Mouse (Mus musculus): ENCODE data around the gene Insl5.

Insl5 gene

DNA sequence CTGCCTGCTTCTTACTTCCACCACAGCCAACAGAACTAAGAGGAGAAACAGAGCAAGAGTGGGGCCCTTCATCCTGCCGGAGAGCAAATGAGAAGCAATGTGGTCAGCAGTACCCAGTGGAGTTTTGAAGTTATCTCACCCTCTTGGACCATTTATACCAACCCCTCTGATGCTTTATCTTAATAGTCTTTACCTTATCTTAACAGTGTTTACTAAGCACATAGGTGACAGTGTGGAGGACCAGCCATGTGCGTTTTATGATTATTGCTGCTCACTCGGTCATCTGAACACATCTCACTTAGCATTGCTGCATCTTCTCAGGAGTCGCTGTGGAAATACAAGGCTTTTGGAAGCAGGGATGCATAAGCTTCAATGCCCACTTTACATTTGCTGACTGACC, at the start of gene Insl5:
Gene Insl5 (minus strand): TSS at position 222 of the 400 bp plus-strand sequence.
- no peak for DNase-seq (ENCODE audit: low spot score)

DNA sequence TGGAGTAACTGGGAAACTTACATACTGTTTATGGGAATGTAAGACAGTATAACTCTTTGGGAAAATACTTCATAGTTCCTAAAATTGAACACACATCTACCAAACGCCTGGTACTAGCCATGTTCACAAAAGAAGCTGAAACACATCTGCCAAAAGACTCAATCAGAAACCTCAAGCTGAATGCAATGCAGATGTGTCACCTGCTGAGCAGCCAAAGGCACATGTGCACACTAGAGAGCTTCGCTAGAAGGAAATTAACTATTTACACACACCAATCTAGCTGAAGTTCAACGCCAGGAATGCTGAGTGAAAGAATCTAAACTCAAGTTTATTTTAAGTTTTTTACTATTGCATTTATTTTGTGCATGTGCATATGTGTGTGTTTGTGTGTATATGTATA, 44.0 kb upstream of the Insl5 start:
- DNase-seq (ENCODE audit: low spot score), result no peak

DNA sequence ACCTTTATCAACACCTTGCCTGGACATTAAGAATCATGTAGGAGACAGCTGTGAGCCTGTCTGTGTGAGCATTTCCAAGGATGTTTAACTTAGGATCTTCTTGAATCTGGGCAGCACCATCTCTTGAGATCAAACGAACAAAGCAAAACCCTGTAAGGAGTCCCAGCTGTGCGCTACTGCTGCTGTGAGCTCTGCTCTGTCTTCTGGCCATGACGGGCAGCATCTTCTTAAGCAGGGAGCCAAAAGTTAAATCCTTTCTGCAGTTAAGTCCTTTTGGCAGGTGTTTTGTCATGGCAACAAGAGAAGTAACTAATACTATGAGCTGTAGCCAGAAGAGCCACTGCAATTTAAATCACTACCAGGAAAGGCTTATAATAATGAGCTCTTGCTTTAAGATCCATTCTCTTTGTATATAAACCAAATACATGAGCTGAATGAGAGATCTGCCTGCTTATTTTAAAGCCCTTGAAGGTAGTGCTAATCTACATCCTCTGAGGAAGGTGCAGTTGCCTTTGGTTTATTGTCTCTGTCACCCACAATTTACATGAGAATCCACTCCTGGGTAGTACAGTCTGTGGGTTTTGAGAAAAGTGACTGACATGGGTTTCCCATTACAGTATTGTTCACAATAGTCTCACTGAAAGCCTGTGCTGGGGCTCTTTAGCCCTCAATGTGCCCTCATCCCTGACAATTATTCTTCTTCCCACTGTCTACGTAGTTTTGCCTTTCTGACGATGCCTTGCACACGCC, 41.4 kb upstream of the Insl5 start:
- no peak for DNase-seq (ENCODE audit: low spot score)

DNA sequence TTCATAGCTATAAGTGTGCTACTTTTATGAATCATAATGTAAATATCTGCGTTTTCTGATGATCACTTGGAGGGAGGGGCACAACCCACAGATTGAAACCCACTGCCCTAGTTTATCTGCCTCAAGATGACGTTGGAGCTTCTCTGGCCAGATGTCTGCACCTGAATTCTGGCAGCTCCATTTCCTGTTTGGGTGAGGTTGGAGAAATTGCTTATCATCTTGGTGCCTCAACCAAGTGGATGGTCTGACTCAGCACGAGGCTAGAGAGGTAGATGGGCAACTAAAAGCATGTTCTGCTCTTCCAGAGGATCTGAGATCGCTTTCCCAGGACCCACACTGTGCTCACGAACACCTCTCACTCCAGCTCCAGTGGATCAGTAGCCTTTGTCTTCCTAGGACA, 38.3 kb upstream of the Insl5 start:
- no peak for DNase-seq (ENCODE audit: low spot score)

DNA sequence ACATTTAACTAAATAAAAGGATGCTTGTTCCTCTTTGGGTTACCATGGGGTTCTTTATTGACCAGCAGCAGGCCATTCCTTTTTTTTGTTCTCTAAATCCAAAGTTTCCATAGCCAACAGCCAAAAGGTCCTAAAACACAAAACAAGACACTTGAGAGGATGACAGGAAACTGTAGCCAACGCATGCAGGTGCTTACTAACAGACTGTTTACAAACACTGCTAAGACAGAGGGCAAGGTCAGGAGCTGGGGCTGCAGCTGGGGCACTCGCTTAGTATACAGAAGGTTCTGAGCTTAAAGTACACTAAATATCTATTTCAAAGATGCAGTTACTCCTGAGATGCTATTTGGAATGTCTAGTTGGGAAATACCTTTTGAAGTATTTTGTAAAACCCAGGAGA, 37.8 kb upstream of the Insl5 start:
- no peak for DNase-seq (ENCODE audit: low spot score)

DNA sequence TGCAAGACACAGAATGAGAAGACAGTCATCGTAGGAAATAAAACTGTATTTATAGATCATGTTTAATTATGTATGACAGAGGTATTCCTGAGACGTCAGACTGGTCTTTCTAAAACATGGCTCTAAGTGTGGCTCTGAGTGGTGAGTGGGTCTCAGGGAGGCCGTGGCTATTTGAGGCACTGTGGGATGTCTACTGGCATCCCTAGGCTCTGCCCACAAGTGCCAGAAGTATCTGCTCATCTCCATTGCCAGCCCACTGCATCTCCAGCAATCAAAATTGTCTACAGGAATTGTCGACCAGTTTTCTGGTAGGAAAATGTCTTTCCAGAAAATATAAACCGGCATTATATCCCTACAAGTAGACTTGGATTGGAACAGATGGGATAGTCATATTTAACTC, 30.3 kb upstream of the Insl5 start:
- DNase-seq (ENCODE audit: low spot score), result no peak

DNA sequence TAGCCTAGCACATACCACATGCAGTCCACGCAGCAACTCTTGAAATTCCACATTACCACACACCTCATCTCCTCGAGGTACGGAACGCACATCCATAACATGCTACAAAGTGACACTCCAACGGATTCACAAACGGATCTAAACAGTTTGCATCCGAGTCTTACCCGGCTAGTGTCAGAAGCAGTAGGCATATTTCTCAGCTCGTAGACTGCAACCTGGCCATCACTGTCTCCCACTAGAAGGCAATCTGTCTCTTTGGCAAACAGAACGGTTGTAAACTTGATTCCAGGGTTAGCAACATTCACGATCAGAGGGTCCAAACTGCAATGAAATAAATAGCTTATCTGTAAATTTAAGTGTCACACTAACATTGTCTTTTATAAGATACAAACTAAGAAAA, 21.4 kb upstream of the Insl5 start:
- no peak for DNase-seq (ENCODE audit: low spot score)

DNA sequence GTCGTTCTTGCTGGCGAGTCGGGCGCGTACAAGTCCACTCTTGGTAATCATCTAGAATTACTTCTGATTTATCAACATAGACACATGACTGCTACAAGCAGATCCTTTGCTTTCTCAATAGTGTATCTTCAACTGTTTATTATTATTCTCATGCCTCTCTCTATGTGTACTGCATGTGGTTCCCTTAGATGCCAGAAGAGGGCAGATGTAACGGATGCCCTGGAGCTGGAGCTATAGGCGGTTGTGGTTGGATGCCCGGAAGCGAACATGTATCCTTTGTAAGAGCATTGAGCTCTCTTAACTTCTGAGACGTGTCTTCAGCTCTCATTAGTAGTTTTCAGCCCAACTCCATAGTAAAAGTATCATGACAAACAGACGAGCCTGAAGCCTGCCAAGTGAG, 16.4 kb upstream of the Insl5 start:
- DNase-seq (ENCODE audit: low spot score), result no peak

DNA sequence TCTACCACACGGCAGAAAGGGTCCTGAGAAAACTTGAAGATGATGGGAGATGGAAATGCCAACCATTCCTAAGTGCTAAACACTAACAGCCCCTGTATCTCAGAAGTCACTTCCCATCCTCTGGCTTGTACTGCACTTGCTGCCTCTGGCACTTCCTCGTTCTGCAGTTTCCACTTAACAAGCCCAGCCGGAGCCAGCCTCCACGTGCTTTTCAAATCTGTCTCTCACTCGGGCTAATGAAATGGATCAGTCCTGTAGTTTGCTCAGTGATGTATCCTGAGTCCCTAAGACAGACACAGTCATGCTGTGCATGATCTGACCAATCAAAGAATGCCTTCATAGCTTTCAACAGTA, 13.2 kb upstream of the Insl5 start:
- no peak for DNase-seq (ENCODE audit: low spot score)

DNA sequence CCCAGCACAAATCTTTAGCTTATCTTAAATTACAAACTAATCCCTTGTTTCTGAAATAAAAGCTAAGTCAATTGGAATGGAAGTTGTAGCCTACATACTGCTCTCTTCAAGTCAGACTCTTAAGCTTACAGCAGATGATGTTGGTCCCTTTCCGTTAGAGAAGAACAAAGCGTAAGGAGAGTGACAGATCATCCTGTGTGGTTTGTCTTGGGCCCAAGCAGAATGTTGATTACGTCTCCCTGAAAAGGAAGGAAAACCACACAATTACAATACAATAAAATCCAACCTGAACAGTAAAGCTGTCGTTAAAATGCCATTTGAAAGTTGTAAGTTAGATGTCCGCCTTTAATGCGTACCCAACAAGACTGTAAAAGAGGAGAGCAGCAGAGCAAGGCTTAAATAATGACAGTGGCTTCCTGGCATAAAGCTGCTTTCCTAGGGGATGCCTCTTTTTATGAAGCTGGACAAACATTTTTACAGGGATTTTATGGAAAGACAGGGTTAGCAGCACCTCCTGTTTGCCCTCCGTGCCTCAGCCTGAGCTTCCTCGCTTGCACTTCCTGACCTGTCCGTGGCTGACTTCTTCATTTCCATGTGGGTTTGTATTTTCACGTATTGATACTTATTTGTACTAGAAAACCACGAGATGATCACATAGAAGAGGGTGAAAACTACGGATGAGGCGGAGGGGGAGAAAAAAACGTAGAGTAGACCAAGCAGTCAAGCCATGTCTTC, 12.6 kb upstream of the Insl5 start:
- DNase-seq (ENCODE audit: low spot score), result no peak

DNA sequence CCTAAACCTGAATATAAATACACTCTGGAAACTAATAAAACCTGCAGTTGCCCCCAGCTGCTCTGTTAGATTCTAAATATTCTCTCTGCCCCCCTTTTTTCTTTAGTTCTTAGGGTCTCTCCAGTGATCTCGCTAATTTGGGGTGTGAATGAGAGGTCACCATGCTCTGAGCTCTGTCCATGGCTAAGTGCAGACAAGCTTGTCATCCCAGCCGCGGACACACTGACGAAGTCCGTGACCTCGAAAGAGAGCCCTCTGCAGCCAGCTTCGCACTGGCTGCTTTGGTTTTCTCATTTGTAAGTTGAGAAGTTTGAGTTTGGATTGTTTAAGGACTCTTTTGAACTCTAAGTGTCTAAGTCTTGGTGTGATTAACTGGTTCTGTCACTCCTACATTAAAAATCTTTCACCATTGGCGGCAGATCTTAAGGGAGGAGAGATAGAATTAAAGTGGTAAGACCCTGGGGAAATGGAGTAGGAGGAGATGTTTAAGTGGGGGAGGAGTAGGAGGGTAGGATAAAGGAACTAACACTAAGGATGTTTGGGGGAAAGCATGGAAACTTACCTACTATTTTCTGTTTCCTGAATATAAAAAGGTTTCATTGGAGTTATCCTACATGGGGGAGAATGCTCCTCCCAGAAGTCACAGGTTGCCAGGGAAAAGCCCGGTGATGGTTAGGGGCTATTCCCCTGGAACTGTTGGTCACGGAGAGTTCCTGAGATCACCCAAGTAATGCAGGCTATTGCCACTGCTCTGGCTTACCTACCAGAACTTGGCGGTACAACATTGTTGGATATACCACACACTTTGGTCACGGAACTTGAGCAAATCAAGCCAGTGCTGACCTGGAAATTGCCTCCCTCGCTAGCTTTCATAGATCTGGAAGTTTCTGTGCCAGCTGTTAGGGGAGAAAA, 1.8 kb upstream of the Insl5 start:
- no peak for DNase-seq (ENCODE audit: low spot score)

DNA sequence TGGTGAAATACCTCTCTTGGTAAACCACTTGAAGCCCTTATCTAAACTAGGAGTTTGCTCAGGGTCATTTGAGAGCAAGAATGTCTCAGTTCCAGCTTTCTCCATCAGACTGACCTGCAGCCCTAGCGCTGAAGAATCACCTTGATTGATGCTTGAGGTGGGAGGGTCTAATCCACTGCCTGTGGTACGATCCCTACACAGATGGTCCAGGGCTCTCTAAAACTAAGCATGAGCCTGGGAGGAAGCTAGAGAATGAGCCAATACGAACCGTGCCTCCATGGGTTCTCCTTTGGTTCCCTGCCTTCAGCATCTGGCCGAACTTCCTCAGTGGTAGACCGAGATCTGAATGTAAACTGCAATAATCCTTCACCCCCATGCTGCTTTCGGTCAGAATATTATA, 1.1 kb upstream of the Insl5 start:
- no peak for DNase-seq (ENCODE audit: low spot score)

DNA sequence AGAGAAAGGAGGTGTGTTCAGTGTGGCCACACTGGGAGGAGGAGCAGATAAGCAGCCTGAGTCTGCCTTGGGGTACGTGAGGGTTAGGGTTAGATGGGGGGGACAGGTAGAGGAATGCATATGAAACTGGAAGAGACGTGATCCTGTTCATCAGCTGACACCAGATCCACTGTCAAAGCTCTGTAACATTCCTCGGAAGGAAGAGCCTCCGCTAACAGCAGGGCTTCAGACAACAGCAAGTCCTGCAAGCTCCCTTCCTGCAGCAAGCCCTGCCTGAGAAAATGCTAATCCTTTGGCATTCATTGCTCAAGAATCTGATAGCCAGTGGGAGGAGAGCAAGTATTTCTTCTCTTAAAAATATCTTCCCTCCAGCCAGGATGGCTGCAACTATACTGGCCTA, 13.2 kb downstream of the Insl5 start:
- no peak for DNase-seq (ENCODE audit: low spot score)

DNA sequence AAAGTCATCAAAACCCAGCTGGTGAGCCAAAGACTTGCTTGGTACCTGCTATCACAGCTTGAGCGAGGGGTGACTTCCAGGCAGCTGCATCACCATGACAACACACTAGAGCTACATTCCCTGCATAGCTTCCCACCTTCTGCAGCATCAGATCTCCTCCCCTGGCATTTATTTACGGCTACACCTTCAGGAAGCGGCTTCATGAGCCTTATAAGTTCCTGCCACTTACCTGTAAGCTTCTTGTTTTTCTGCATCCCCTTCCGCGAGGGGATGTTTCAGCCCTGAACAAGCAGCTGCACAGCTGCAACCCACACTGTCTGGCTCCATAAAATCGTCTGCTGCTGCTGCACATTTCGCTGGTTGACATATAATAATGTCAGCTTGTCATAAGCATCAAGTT, 14.8 kb downstream of the Insl5 start:
- DNase-seq (ENCODE audit: low spot score), result no peak

DNA sequence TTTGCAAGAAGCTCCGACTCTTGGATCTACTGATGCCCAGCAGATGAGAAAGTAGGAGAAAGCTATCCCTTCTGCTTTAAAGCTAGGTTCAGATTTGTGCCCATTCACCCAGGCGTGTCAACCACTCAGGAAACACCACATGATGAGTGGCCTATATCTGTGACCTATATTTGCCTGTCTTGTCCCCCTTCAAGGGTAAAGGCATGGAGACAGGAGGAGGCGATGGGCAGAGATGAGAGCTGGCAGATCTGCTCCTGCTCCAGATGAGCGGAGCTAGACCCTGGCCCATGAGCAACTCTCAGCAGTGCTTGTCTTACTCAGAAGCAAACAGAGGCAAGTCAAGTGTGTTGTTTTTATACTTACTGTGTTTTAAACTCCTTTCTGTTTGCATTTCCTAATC, 15.9 kb downstream of the Insl5 start:
- no peak for DNase-seq (ENCODE audit: low spot score)

DNA sequence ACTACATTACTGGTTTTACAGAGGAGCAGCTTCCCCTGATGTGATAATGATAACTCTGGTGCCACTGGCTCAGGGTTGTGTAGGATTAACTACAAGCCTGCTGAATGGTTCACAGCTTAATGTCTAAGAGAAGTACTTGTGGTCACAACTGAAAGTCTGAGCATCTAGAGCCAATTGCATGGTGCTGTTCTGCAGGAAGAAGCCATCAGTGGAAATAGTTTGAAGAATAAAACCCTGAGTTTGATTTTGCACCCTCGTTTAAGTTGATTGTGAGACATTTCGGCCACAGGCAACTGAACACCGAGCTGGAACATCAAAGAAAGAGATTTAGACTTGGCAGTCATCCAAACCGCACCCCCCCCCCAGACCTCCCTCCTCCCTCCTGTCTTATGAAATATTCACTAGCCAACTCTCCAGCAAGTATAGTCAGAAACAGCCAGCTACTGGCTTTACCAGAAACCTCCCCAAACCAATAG, 19.7 kb downstream of the Insl5 start:
- no peak for DNase-seq (ENCODE audit: low spot score)

DNA sequence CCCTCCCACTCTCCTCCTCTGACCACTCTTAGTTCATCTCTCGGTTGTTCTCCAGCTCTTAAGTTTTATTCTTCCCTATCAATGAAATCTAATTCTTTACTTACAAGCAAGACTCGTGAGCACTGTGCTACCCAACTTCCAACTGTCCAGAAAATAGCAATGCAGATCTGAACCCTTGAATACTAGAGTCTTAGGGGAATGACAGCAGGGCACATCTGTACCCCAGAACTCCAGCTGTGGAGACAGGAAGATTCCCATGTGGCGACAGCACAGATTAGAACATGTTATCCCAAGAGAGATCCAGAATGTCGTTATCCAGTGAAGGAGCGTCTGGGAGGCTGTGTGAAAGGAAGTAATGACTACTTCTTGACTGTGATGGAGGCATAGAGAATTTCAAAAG, 20.4 kb downstream of the Insl5 start:
- no peak for DNase-seq (ENCODE audit: low spot score)

DNA sequence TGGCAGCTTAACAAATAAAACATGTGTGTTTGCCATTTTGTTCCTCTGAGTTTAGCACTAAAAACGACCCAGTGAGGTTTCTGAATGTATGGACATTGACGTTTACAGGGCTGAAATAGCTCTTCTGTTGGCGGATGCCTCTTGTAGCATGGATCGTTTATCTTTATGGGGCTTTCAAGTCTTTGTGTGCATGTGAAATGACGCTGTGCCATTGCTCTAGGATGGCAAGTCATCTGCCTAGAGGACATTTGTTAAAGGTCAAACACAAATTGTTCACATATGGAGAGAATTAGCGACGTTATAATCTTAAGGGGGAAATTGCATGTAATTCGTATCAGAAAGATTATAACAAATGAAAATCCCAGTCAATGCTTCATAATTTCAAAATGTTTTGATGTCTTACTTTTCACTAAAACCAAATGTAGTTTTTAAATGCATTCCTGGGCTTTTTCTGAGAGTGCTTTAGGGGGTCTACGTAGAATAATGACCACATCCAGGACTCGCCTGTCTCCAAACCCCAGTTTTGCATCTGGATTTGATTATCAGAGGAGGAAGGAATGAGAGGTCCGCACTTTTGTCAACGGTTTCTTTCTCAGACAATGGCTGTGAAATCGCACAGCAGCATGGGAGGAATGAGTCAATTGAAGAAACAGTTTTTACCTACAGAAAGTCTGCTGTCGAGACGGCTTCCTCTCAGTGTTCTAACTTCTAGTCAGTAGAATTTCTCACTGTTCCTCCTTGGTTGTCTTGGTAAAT, 21.3 kb downstream of the Insl5 start:
- DNase-seq (ENCODE audit: low spot score), result no peak

DNA sequence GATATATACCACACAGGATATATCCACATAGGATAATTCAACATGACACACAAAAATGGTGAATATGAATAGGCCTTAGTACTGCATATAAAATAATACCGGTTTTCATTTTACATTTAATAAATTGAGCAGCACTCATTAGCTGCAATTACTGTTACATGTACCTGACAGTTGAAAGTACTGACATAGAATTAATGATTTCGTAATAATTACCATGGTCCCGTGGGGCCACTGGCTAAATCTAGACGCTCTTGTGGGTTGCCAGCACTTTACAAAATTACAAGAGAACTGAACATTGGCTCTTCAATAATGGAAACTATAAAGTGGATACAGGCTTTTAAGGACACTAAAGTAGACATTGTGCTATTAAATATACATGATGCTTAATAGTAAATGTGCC, 22.0 kb downstream of the Insl5 start:
- no peak for DNase-seq (ENCODE audit: low spot score)

DNA sequence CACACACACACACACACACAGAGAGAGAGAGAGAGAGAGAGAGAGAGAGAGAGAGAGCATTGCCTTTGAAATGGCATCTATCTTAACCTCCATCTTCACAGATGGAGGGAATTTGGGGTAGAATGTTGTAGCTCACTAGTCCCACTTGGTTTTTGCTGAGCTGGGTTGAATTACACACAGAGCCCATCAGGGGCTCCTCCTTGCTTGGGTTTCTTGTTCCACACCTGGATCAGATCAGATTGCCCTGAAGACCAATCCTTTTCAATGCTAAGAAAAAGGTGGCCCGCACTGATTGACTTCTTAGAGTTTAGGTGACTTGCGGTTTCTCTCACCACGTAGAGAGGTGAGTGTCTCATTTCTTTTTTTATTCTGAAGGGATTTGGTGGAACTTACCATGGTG, 35.0 kb downstream of the Insl5 start:
- no peak for DNase-seq (ENCODE audit: low spot score)

DNA sequence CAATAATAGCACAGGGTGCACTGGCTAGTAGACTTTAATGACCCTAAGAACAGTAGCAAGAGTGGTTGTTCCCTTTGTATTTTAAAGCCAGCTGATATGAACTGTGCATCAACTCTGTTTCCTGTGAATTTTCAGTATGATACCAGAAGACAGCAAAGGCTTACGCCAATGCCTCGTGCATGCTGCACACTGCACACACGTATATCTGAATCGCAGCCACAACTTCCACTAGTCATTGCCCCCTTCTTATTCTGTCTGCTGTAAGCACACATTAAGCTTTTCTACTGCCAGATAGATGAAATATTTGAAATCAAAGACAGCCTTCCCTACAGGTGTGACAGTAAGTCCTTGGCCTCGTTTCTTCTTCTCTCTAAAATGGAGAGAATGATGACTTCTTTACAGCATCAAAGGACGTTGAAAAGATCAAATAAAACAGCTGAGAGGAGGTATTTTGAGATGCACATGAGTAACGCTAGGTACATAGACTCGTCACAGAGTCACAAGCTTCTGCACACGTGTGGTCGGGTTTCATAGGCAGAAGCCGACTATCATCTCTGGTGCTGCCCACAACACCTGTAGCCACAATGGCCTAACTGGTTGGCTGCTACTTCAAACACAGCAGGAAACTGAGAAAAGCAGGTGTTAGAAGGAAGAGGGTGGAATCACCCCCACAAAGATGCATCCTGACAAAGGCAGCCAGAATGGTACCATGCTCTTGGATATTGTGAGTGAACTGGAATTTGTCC, 35.9 kb downstream of the Insl5 start:
- DNase-seq (ENCODE audit: low spot score), result no peak

All from left cerebral cortex, adult 11 months (tissue).